Mouse (Mus musculus): Measurements from ENCODE around the gene Mill2.

Gene Mill2

GRCm38 (mm10) chr7:18878691-18879090, 38.9 kb downstream of the Mill2 start:
- no peak for DNase-seq

- no peak for DNase-seq
These were observed 44.4 kb downstream of the Mill2 start for GRCm38 (mm10) chr7:18883991-18884744.

- DNase-seq: no peak
These were observed 45.1 kb downstream of the Mill2 start for GRCm38 (mm10) chr7:18884745-18885422.

- DNase-seq: no peak
These were observed 47.2 kb downstream of the Mill2 start for GRCm38 (mm10) chr7:18886963-18887362.

GRCm38 (mm10) chr7:18890848-18891247, 51.1 kb downstream of the Mill2 start:
- DNase-seq: no peak

GRCm38 (mm10) chr7:18891872-18892599, 52.3 kb downstream of the Mill2 start:
- peak; percentile 93 for DNase-seq

GRCm38 (mm10) chr7:18893009-18893408, 53.2 kb downstream of the Mill2 start:
- DNase-seq: peak; percentile 20

GRCm38 (mm10) chr7:18893651-18894430, 54.1 kb downstream of the Mill2 start:
- DNase-seq: peak; percentile 76

GRCm38 (mm10) chr7:18896536-18896935, 56.8 kb downstream of the Mill2 start:
- DNase-seq: no peak

GRCm38 (mm10) chr7:18900513-18900912, 60.7 kb downstream of the Mill2 start:
- no peak for DNase-seq

- DNase-seq: no peak
These were observed 62.7 kb downstream of the Mill2 start for GRCm38 (mm10) chr7:18902486-18902885.

- DNase-seq: no peak
These were observed 65.2 kb downstream of the Mill2 start for GRCm38 (mm10) chr7:18904971-18905370.

GRCm38 (mm10) chr7:18909797-18910196, 70.0 kb downstream of the Mill2 start:
- no peak for DNase-seq

- peak; percentile 97 for DNase-seq
These were observed 70.6 kb downstream of the Mill2 start, which contains the start of gene Ccdc61 for GRCm38 (mm10) chr7:18910241-18910831. Gene Ccdc61 (minus strand): TSS chr7:18910415.
